Mouse (Mus musculus): Measurements from ENCODE around the gene B4galnt2. TPM values are rescaled to one million over a fixed set of nuclear protein-coding genes. Genes with fewer than 3 reads are reported as not detected.

B4galnt2 gene
- polyA plus RNA-seq, 1 experiment: 0.14 TPM

GRCm38 (mm10) chr11:95836433-95836832 is 78.3 kb downstream of the B4galnt2 start:
- Histone ChIP-seq H3K27me3 (ENCODE audit: control insufficient read depth, insufficient read depth, insufficient read length) (no peaks in the 10 kb centered on the region), H3K4me2 (ENCODE audit: low read depth) (no peak overlapping the region), H3K36me3 (ENCODE audit: control insufficient read depth, insufficient read depth) (no peaks in the 10 kb centered on the region), H3K4me3 (no peak overlapping the region), H3K79me2 (ENCODE audit: control insufficient read depth, insufficient read depth) (no peaks in the 10 kb centered on the region), H3ac (ENCODE audit: control insufficient read depth, insufficient read length) (no peak overlapping the region)
- TF ChIP-seq SRF (IDR thresholded peaks at IDR 0.05; ENCODE audit: control insufficient read depth, insufficient read length, low read depth) (no peak), MYOD1 (IDR thresholded peaks at IDR 0.05; ENCODE audit: control insufficient read depth in 1 of 3, insufficient read length in 2 of 3, low read depth in 2 of 3) (no peak), POLR2AphosphoS2 (IDR thresholded peaks at IDR 0.05; ENCODE audit: insufficient read length, low read depth) (no peak), MYOG (IDR thresholded peaks at IDR 0.05; ENCODE audit: control insufficient read depth in 1 of 3, insufficient read depth in 1 of 3, insufficient read length in 2 of 3, low read depth in 2 of 3) (no peak), USF1 (IDR thresholded peaks at IDR 0.05; ENCODE audit: low read depth) (no peak)

- Histone ChIP-seq H3K4me2 (ENCODE audit: low read depth) (no peak overlapping the region), H3K4me3 (no peak overlapping the region), H3K36me3 (ENCODE audit: control insufficient read depth, insufficient read depth) (no peaks in the 10 kb centered on the region), H3ac (ENCODE audit: control insufficient read depth, insufficient read length) (no peak overlapping the region), H3K27me3 (ENCODE audit: control insufficient read depth, insufficient read depth, insufficient read length) (no peaks in the 10 kb centered on the region), H3K79me2 (ENCODE audit: control insufficient read depth, insufficient read depth) (no peaks in the 10 kb centered on the region)
- no peak for TF ChIP-seq POLR2AphosphoS2 (IDR thresholded peaks at IDR 0.05; ENCODE audit: insufficient read length, low read depth)
- no peak for TF ChIP-seq POLR2A (IDR thresholded peaks at IDR 0.05; ENCODE audit: insufficient read length, low read depth)
- TF ChIP-seq MYOD1 (IDR thresholded peaks at IDR 0.05; ENCODE audit: control insufficient read depth in 1 of 3, insufficient read length in 2 of 3, low read depth in 2 of 3): no peak
- no peak for TF ChIP-seq REST (IDR thresholded peaks at IDR 0.05; ENCODE audit: insufficient read depth, insufficient read length)
- no peak for TF ChIP-seq TCF12 (IDR thresholded peaks at IDR 0.05; ENCODE audit: insufficient read depth, poor library complexity, severe bottlenecking)
Observed at GRCm38 (mm10) chr11:95835832-95836231, 78.9 kb downstream of the B4galnt2 start.

GRCm38 (mm10) chr11:95834742-95835710 is 79.7 kb downstream of the B4galnt2 start:
- H3K4me3 ChIP-seq: no peak overlapping the region
- H3K27me3 ChIP-seq (ENCODE audit: control insufficient read depth, insufficient read depth, insufficient read length): no peaks in the 10 kb centered on the region
- H3ac ChIP-seq (ENCODE audit: control insufficient read depth, insufficient read length): no peak overlapping the region
- TF ChIP-seq MAX (IDR thresholded peaks at IDR 0.05; ENCODE audit: low read depth): no peak
- TF ChIP-seq POLR2A (IDR thresholded peaks at IDR 0.05; ENCODE audit: insufficient read length, low read depth): no peak
- no peak for TF ChIP-seq USF1 (IDR thresholded peaks at IDR 0.05; ENCODE audit: low read depth)
- TF ChIP-seq TCF3 (IDR thresholded peaks at IDR 0.05; ENCODE audit: insufficient read length, low read depth): no peak
- no peak for TF ChIP-seq MYOD1 (IDR thresholded peaks at IDR 0.05; ENCODE audit: control insufficient read depth in 1 of 3, insufficient read length in 2 of 3, low read depth in 2 of 3)
- no peak for TF ChIP-seq REST (IDR thresholded peaks at IDR 0.05; ENCODE audit: insufficient read depth, insufficient read length)
- no peak for TF ChIP-seq CEBPB (IDR thresholded peaks at IDR 0.05; ENCODE audit: insufficient read depth, poor library complexity, severe bottlenecking)
- no peak for TF ChIP-seq SRF (IDR thresholded peaks at IDR 0.05; ENCODE audit: control insufficient read depth, insufficient read length, low read depth)
- peak overlapping the region; percentile 12 for H3K4me2 ChIP-seq (ENCODE audit: low read depth)
- H3K79me2 ChIP-seq (ENCODE audit: control insufficient read depth, insufficient read depth): no peaks in the 10 kb centered on the region
- H3K36me3 ChIP-seq (ENCODE audit: control insufficient read depth, insufficient read depth): no peaks in the 10 kb centered on the region

GRCm38 (mm10) chr11:95834143-95834667 is 80.5 kb downstream of the B4galnt2 start:
- H3K4me3 ChIP-seq: no peak overlapping the region
- no peaks in the 10 kb centered on the region for H3K79me2 ChIP-seq (ENCODE audit: control insufficient read depth, insufficient read depth)
- H3K36me3 ChIP-seq (ENCODE audit: control insufficient read depth, insufficient read depth): no peaks in the 10 kb centered on the region
- TF ChIP-seq MYOG (IDR thresholded peaks at IDR 0.05; ENCODE audit: control insufficient read depth in 1 of 3, insufficient read depth in 1 of 3, insufficient read length in 2 of 3, low read depth in 2 of 3) (peak in 2 of 3 experiments; percentile 92 to 98), TCF12 (IDR thresholded peaks at IDR 0.05; ENCODE audit: insufficient read depth, poor library complexity, severe bottlenecking) (peak; percentile 63), POLR2A (IDR thresholded peaks at IDR 0.05; ENCODE audit: insufficient read length, low read depth) (no peak), E2F4 (IDR thresholded peaks at IDR 0.05; ENCODE audit: insufficient read depth) (no peak), POLR2AphosphoS2 (IDR thresholded peaks at IDR 0.05; ENCODE audit: insufficient read length, low read depth) (peak; percentile 85), SRF (IDR thresholded peaks at IDR 0.05; ENCODE audit: control insufficient read depth, insufficient read length, low read depth) (peak; percentile 6), MYOD1 (IDR thresholded peaks at IDR 0.05; ENCODE audit: control insufficient read depth in 1 of 3, insufficient read length in 2 of 3, low read depth in 2 of 3) (peak in 2 of 3 experiments; percentile 97 to 98), REST (IDR thresholded peaks at IDR 0.05; ENCODE audit: insufficient read depth, insufficient read length) (no peak)
- peak overlapping the region; percentile 12 for H3K4me2 ChIP-seq (ENCODE audit: low read depth)
- no peaks in the 10 kb centered on the region for H3K27me3 ChIP-seq (ENCODE audit: control insufficient read depth, insufficient read depth, insufficient read length)
- no peak overlapping the region for H3ac ChIP-seq (ENCODE audit: control insufficient read depth, insufficient read length)

DNA sequence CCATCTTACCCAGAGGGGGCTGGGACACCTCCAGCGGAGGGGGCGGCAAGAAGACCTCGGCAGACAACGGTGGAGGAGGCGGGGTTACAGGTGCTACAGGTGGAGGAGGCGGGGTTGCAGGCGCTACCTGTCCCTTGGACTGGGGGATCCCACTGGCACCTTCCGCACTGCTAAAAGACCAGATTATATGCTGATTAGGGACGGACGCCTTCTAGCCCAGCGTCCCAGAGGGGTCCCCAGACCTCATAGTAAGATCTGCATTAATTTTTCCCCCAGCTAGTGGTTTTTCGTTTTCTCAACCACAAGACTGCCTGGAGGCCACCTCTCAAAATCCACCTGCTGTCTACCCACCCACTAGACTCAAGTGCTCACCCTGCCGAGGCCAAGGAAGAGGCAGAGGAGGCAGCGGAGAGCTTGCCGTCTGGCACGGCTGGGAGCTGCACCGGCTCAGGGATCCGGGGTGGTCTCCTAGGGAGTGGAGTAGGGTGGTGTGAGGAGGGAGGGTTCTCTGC is 81.0 kb downstream of the B4galnt2 start:
- Histone ChIP-seq H3K27me3 (ENCODE audit: control insufficient read depth, insufficient read depth, insufficient read length) (no peaks in the 10 kb centered on the region), H3K4me3 (no peak overlapping the region), H3ac (ENCODE audit: control insufficient read depth, insufficient read length) (no peak overlapping the region), H3K36me3 (ENCODE audit: control insufficient read depth, insufficient read depth) (no peaks in the 10 kb centered on the region), H3K4me2 (ENCODE audit: low read depth) (peak overlapping the region; percentile 12), H3K79me2 (ENCODE audit: control insufficient read depth, insufficient read depth) (no peaks in the 10 kb centered on the region)
- TF ChIP-seq POLR2A (IDR thresholded peaks at IDR 0.05; ENCODE audit: insufficient read length, low read depth) (no peak), TCF12 (IDR thresholded peaks at IDR 0.05; ENCODE audit: insufficient read depth, poor library complexity, severe bottlenecking) (no peak), POLR2AphosphoS2 (IDR thresholded peaks at IDR 0.05; ENCODE audit: insufficient read length, low read depth) (no peak), TCF3 (IDR thresholded peaks at IDR 0.05; ENCODE audit: insufficient read length, low read depth) (no peak), CEBPB (IDR thresholded peaks at IDR 0.05; ENCODE audit: insufficient read depth, poor library complexity, severe bottlenecking) (no peak), REST (IDR thresholded peaks at IDR 0.05; ENCODE audit: insufficient read depth, insufficient read length) (no peak), SRF (IDR thresholded peaks at IDR 0.05; ENCODE audit: control insufficient read depth, insufficient read length, low read depth) (no peak), MYOD1 (IDR thresholded peaks at IDR 0.05; ENCODE audit: control insufficient read depth in 1 of 3, insufficient read length in 2 of 3, low read depth in 2 of 3) (no peak), MYOG (IDR thresholded peaks at IDR 0.05; ENCODE audit: control insufficient read depth in 1 of 3, insufficient read depth in 1 of 3, insufficient read length in 2 of 3, low read depth in 2 of 3) (no peak), MAX (IDR thresholded peaks at IDR 0.05; ENCODE audit: low read depth) (no peak), USF1 (IDR thresholded peaks at IDR 0.05; ENCODE audit: low read depth) (no peak), E2F4 (IDR thresholded peaks at IDR 0.05; ENCODE audit: insufficient read depth) (no peak)

Measured in myocyte (in vitro differentiated cells).